Mouse (Mus musculus) midbrain, embryonic 10.5 days (tissue): ENCODE measurements at regions not wholly inside any gene's neighbourhood (a gene's known extent, or its start where the extent isn't known, plus 50 kb on each side); places are given as distances from the start of the nearest gene placed in this dataset.
A peak's percentile ranks its signal among the peaks of the same experiment; 100 is the strongest.

ENCODE experiments used
- DNase-seq: peaks from one replicate; pipeline ENCODE4 v3.0.0-alpha.2; 2017; ENCODE audit warnings: low spot score
- H3K27ac ChIP-seq: fragments of 300-500 bp; sonication (generic); replicated peaks from 2 replicates; pipeline ENCODE4 v1.5.1; 2016; ENCODE audit warnings: mild to moderate bottlenecking
- H3K27me3 ChIP-seq: fragments of 300-500 bp; sonication (generic); 2 replicates; pipeline ENCODE4 v1.6.1; 2016; ENCODE audit warnings: low read depth, mild to moderate bottlenecking; ENCODE audit not compliant: poor library complexity, severe bottlenecking
- H3K36me3 ChIP-seq: fragments of 300-500 bp; sonication (generic); 2 replicates; pipeline ENCODE4 v1.6.1; 2016; ENCODE audit warnings: mild to moderate bottlenecking, moderate library complexity
- H3K4me1 ChIP-seq: fragments of 300-500 bp; sonication (generic); 2 replicates; pipeline ENCODE4 v1.6.1; 2016
- H3K4me3 ChIP-seq: fragments of 300-500 bp; sonication (generic); 2 replicates; pipeline ENCODE4 v1.5.1; 2016; ENCODE audit warnings: mild to moderate bottlenecking, moderate library complexity
- H3K9me3 ChIP-seq: fragments of 300-500 bp; sonication (generic); replicated peaks from 2 replicates; pipeline ENCODE4 v1.6.1; 2016; ENCODE audit warnings: mild to moderate bottlenecking
- WGBS: fragments of 180-500 bp; shearing (Covaris S2); methylation state at CpG from one replicate; pipeline ENCODE4 v1.1.7; 2016; 5-methylcytosine and 5-hydroxymethylcytosine counted together

- Histone ChIP-seq H3K9me3 (no peaks in the 10 kb centered on the region), H3K4me3 (no peak overlapping the region), H3K36me3 (no peaks in the 10 kb centered on the region), H3K4me1 (no peaks in the 10 kb centered on the region), H3K27me3 (no peaks in the 10 kb centered on the region), H3K27ac (no peak overlapping the region)
- no peak for DNase-seq
- 95% methylated on average over 2 of the region's 2 CpGs for WGBS
Measured at GRCm38 (mm10) chr2:51497896-51498295, 129.4 kb upstream of the Tas2r134 start.

- Histone ChIP-seq H3K9me3 (no peaks in the 10 kb centered on the region), H3K27ac (no peak overlapping the region), H3K36me3 (no peaks in the 10 kb centered on the region), H3K4me3 (no peak overlapping the region), H3K4me1 (no peaks in the 10 kb centered on the region), H3K27me3 (no peaks in the 10 kb centered on the region)
- no peak for DNase-seq
- 81% methylated on average over 2 of the region's 2 CpGs for WGBS
Measured at GRCm38 (mm10) chr2:51473753-51474152, 153.6 kb upstream of the Tas2r134 start.

GRCm38 (mm10) chr2:51467027-51467694, 160.2 kb upstream of the Tas2r134 start:
- Histone ChIP-seq H3K27me3 (no peaks in the 10 kb centered on the region), H3K4me1 (no peaks in the 10 kb centered on the region), H3K36me3 (no peaks in the 10 kb centered on the region), H3K4me3 (no peak overlapping the region), H3K9me3 (no peaks in the 10 kb centered on the region), H3K27ac (0 out of 2 replicates have a peak overlapping the region, but pooled peaks have one; percentile 18)
- DNase-seq: no peak
- WGBS: 81% methylated on average over 7 of the region's 7 CpGs

GRCm38 (mm10) chr2:51466003-51466402, 161.3 kb upstream of the Tas2r134 start:
- no peaks in the 10 kb centered on the region for H3K27me3 ChIP-seq
- H3K4me1 ChIP-seq: no peaks in the 10 kb centered on the region
- no peaks in the 10 kb centered on the region for H3K36me3 ChIP-seq
- H3K9me3 ChIP-seq: no peaks in the 10 kb centered on the region
- DNase-seq: no peak
- 95% methylated on average over 7 of the region's 7 CpGs for WGBS
- H3K27ac ChIP-seq: no peak overlapping the region
- H3K4me3 ChIP-seq: no peak overlapping the region

- no peaks in the 10 kb centered on the region for H3K4me1 ChIP-seq
- H3K9me3 ChIP-seq: no peaks in the 10 kb centered on the region
- DNase-seq: no peak
- no peak overlapping the region for H3K27ac ChIP-seq
- no peak overlapping the region for H3K4me3 ChIP-seq
- 84% methylated on average over 7 of the region's 7 CpGs for WGBS
- H3K36me3 ChIP-seq: no peaks in the 10 kb centered on the region
- H3K27me3 ChIP-seq: no peaks in the 10 kb centered on the region
Measured at GRCm38 (mm10) chr2:51465576-51465975, 161.7 kb upstream of the Tas2r134 start.

- Histone ChIP-seq H3K9me3 (no peaks in the 10 kb centered on the region), H3K4me1 (no peaks in the 10 kb centered on the region), H3K27me3 (no peaks in the 10 kb centered on the region), H3K36me3 (no peaks in the 10 kb centered on the region), H3K4me3 (no peak overlapping the region), H3K27ac (no peak overlapping the region)
- 86% methylated on average over 2 of the region's 2 CpGs for WGBS
- DNase-seq: no peak
Measured at GRCm38 (mm10) chr2:51464356-51464755, 163.0 kb upstream of the Tas2r134 start.

- Histone ChIP-seq H3K27me3 (no peaks in the 10 kb centered on the region), H3K4me3 (no peak overlapping the region), H3K4me1 (no peaks in the 10 kb centered on the region), H3K9me3 (no peaks in the 10 kb centered on the region), H3K27ac (no peak overlapping the region), H3K36me3 (no peaks in the 10 kb centered on the region)
- WGBS: 89% methylated on average over 2 of the region's 2 CpGs
- no peak for DNase-seq
Measured at GRCm38 (mm10) chr2:51460896-51461295, 166.4 kb upstream of the Tas2r134 start.

- WGBS: 82% methylated on average over 2 of the region's 2 CpGs
- no peak for DNase-seq
- no peaks in the 10 kb centered on the region for H3K27me3 ChIP-seq
Measured at GRCm38 (mm10) chr2:51459486-51459885, 167.8 kb upstream of the Tas2r134 start.

GRCm38 (mm10) chr2:51457717-51458116, 169.6 kb upstream of the Tas2r134 start:
- WGBS: 88% methylated on average over 2 of the region's 2 CpGs
- Histone ChIP-seq H3K9me3 (no peaks in the 10 kb centered on the region), H3K36me3 (no peaks in the 10 kb centered on the region), H3K27me3 (no peaks in the 10 kb centered on the region), H3K27ac (no peak overlapping the region), H3K4me3 (no peak overlapping the region), H3K4me1 (no peaks in the 10 kb centered on the region)
- DNase-seq: no peak

More at GRCm38 (mm10) chr2:51459486-51459885, 167.8 kb upstream of the Tas2r134 start:
- no peak overlapping the region for H3K27ac ChIP-seq
- H3K9me3 ChIP-seq: no peaks in the 10 kb centered on the region
- H3K36me3 ChIP-seq: no peaks in the 10 kb centered on the region
- H3K4me3 ChIP-seq: no peak overlapping the region
- H3K4me1 ChIP-seq: no peaks in the 10 kb centered on the region

GRCm38 (mm10) chr2:51452816-51453215, 174.5 kb upstream of the Tas2r134 start:
- H3K27me3 ChIP-seq: no peaks in the 10 kb centered on the region
- H3K27ac ChIP-seq: no peak overlapping the region
- H3K36me3 ChIP-seq: no peaks in the 10 kb centered on the region
- H3K9me3 ChIP-seq: no peaks in the 10 kb centered on the region
- H3K4me3 ChIP-seq: no peak overlapping the region
- no peak for DNase-seq
- H3K4me1 ChIP-seq: no peaks in the 10 kb centered on the region
- WGBS: 87% methylated on average over 7 of the region's 7 CpGs

- no peak for DNase-seq
- no peak overlapping the region for H3K4me3 ChIP-seq
- H3K27ac ChIP-seq: no peak overlapping the region
- H3K4me1 ChIP-seq: peaks cover 17% of the 10 kb centered on the region
- H3K36me3 ChIP-seq: no peaks in the 10 kb centered on the region
- no peaks in the 10 kb centered on the region for H3K27me3 ChIP-seq
- no peaks in the 10 kb centered on the region for H3K9me3 ChIP-seq
- 97% methylated on average over 3 of the region's 3 CpGs for WGBS
Measured at GRCm38 (mm10) chr2:51448121-51448520, 179.2 kb upstream of the Tas2r134 start.

- WGBS: 93% methylated on average over 5 of the region's 5 CpGs
- Histone ChIP-seq H3K4me1 (peaks cover 17% of the 10 kb centered on the region), H3K36me3 (no peaks in the 10 kb centered on the region), H3K27me3 (no peaks in the 10 kb centered on the region), H3K9me3 (no peaks in the 10 kb centered on the region), H3K4me3 (no peak overlapping the region), H3K27ac (no peak overlapping the region)
- DNase-seq: no peak
Measured at GRCm38 (mm10) chr2:51447616-51448015, 179.7 kb upstream of the Tas2r134 start.

- Histone ChIP-seq H3K4me3 (no peak overlapping the region), H3K36me3 (no peaks in the 10 kb centered on the region), H3K4me1 (peaks cover 17% of the 10 kb centered on the region), H3K27me3 (no peaks in the 10 kb centered on the region), H3K9me3 (no peaks in the 10 kb centered on the region), H3K27ac (peak overlapping the region; percentile 68)
- WGBS: 71% methylated on average over 9 of the region's 9 CpGs
- no peak for DNase-seq
Measured at GRCm38 (mm10) chr2:51444386-51445080, 182.8 kb upstream of the Tas2r134 start.
